ENCODE assay signal across 13 mouse cellular contexts in the genomic region with DNA sequence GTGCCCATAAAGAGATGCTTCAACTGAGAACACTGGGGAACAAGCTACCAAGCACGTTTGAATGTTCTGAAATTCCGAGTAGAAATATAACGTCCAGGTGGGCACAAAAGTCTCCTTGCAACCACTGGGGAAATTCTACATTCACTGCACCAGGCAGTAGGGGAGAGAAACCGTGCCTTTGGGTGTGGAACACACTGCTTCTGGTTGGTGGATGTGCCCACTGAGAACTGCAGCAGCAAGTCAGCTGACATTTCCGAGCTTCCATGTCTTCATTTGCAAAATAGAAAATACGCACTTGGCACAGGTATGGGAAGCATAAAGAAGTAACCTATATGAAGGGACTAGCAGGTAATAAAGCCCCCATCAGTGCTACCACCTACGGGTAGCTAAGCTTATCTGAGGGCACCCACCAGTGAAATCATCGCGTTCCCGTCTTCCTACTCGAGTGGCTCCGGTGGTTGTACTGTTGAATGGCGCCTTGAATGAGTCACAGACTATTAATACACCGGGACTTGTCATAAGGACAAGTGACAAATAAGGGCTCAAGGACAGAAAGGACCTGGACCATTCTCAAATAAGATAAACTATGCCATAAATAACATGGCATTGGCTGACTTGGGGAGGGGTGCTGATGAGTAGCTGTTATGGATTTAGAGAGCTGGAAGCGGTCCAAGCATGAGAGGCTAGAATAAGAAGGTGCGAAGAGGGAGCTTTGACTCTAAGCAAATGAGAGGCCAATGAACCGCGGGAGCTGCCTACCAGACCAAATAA.
A peak's percentile ranks its signal among the peaks of the same experiment; 100 is the strongest.
DNase-seq lines count a peak whose midpoint lies in the region.
"Had no signal": no experiment of that assay in that cellular context is flagged by ENCODE, and none has a peak within 500 bp of the region (broad histone marks: within the 10 kb centered on the region; RNA-seq: fewer than 3 reads in every experiment).

No protein-coding gene starts in this region.

- H3K27me3 ChIP-seq in splenic B cell, adult 2 months (ENCODE audit: control insufficient read depth, insufficient read depth, low read length, poor library complexity, severe bottlenecking): no peaks in the 10 kb centered on the region
- H3K27me3 ChIP-seq: hindbrain, embryonic 12.5 days; liver, embryonic 13.5 days; stomach, embryonic 15.5 days had no signal

- H3K36me3 ChIP-seq in splenic B cell, adult 2 months (ENCODE audit: control insufficient read depth, insufficient read depth, low read length, poor library complexity, severe bottlenecking): no peaks in the 10 kb centered on the region
- H3K36me3 ChIP-seq: G1E; hindbrain, embryonic 12.5 days; liver, embryonic 13.5 days; midbrain, embryonic 10.5 days; stomach, embryonic 15.5 days had no signal

- DNase-seq in cerebellum, postnatal 10 days: peak; percentile 16 to 18
- DNase-seq in cerebellum, postnatal 36 days: no peak
- DNase-seq in right cerebral cortex, adult 2 months (ENCODE audit: low spot score in 2 of 2): peak; percentile 51 to 68
- DNase-seq in right cerebral cortex, postnatal 14 days: no peak
- peak; percentile 41 for DNase-seq in heart, postnatal 25 days (ENCODE audit: low spot score)
- peak; percentile 9 for DNase-seq in splenic B cell, adult 2 months (ENCODE audit: low read depth, low spot score)
- no peak for DNase-seq in kidney, adult 8-10 months
- DNase-seq in cerebellum, postnatal 25 days: no peak
- DNase-seq: liver, embryonic 13.5 days had no signal

- intact Hi-C loops in heart, postnatal 25 days (cut with DNase I): no loop called here

Comparison
In these comparisons a context has a peak if more than half of its experiments do, and no peak if none do; other contexts are left out.
1. DNase-seq: peak in cerebellum, postnatal 10 days (2 of 2), right cerebral cortex, adult 2 months (2 of 2), heart, postnatal 25 days (single experiment) and splenic B cell, adult 2 months (single experiment); none in cerebellum, postnatal 36 days (0 of 2), right cerebral cortex, postnatal 14 days (single experiment), kidney, adult 8-10 months (0 of 2) and cerebellum, postnatal 25 days (0 of 2).